Mouse (Mus musculus) G1E (cell line): ENCODE results near the gene Atoh8.

Experiments used
- CTCF ChIP-seq: IDR thresholded peaks from 2 replicates; pipeline ENCODE4 v1.5.1; 2012; ENCODE audit warnings: low read depth, low read length, inconsistent platforms, mixed read lengths
- GATA1 ChIP-seq: IDR thresholded peaks from 2 replicates; pipeline ENCODE4 v1.6.1; 2012; ENCODE audit warnings: borderline replicate concordance, low read length, inconsistent platforms, mixed read lengths

DNA sequence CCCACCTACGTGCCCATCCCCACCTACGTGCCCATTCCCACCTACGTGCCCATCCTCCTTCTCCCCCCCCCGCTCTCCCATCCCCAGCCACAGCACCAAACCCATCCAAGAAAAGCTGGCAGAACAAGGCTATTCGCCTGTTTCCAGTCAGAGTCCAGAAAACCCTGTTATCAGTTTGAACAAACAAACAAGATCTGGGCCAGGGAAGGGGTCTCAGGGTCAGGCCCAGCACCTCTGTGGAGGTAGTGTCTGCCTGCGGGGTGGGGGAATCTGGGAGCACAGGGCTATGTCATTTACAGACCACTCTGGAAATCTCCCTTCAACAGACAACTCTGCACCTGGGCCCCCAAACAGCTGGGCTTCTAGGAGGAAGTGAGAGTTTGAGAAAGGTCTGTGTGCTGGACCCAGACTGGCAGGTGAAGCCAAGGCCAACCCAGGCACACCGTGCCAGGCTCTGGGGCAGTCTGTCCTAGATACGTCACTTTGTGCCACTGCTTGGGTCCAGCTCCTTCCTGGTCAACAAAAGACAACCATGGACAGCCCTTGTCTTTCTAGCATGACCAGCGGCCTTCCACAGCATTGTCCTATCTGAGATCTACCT is 7.6 kb downstream of the Atoh8 start:
- TF ChIP-seq GATA1 = no peak
- no peak for TF ChIP-seq CTCF
